Mouse (Mus musculus) common myeloid progenitor, adult 5-6 weeks (primary cell): ENCODE measurements at regions not wholly inside any gene's neighbourhood (a gene's known extent, or its start where the extent isn't known, plus 50 kb on each side); places are given as distances from the start of the nearest gene placed in this dataset.

ENCODE experiments used
- ATAC-seq: replicated peaks from 2 replicates; pipeline ENCODE4 v1.8.0; 2016; ENCODE audit warnings: low read depth, mild to moderate bottlenecking, moderate TSS enrichment, inconsistent platforms; ENCODE audit not compliant: poor library complexity, severe bottlenecking

- no peak for ATAC-seq
These were observed 296.6 kb upstream of the 1700056E22Rik start for GRCm38 (mm10) chr1:184330516-184331350.

DNA sequence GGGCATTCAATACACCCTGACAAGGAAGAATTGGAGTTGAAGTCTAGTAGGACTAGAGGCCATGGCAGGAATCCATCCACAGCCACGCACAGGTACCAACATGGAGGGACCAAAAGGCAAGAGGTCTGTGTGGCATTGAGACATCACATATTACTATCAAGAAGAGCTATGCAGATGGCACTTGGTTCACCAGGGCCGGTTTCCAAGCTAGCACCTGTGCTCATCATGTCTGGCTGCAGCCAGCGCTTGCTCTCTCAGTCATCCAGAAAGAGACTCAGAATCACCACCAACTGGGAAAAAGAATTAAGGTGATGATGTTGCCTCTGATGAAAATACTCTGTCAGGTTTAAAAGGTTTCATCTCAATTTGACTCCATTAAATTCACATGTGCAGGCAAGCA lies 292.1 kb upstream of the 1700056E22Rik start:
- ATAC-seq, result no peak

- ATAC-seq, result peak; percentile 73; the same call in 1 of the 2 replicates
These were observed 290.1 kb upstream of the 1700056E22Rik start for GRCm38 (mm10) chr1:184324234-184324633.

- 0 out of 2 replicates have a peak, but pooled peaks have one; percentile 25 for ATAC-seq
These were observed 286.5 kb upstream of the 1700056E22Rik start for GRCm38 (mm10) chr1:184320521-184321177.

- ATAC-seq, result peak; percentile 62
These were observed 276.2 kb upstream of the 1700056E22Rik start for GRCm38 (mm10) chr1:184310185-184310815.

- no peak for ATAC-seq
These were observed 270.7 kb upstream of the 1700056E22Rik start for GRCm38 (mm10) chr1:184304813-184305212.

GRCm38 (mm10) chr1:184304204-184304603 lies 270.1 kb upstream of the 1700056E22Rik start:
- no peak for ATAC-seq

DNA sequence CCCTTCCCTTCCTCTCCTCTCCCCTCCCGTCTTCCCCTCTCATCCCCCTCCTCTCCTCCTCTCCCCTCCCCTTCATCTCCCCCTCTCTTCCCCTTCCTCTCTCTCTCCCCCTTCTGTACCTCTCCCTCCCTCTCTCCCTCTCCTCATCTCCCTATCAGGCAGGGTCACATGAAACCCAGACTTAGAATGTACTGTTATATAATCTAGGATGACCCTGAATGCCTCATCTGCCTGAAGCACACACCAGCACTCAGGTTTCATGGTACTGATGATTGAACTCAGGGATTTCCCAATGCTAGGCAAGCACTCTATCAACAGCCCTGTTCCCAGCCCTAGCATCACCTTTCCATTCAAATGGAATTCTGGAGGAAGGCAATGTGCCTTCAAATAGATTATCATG lies 264.6 kb upstream of the 1700056E22Rik start:
- ATAC-seq, result no peak

DNA sequence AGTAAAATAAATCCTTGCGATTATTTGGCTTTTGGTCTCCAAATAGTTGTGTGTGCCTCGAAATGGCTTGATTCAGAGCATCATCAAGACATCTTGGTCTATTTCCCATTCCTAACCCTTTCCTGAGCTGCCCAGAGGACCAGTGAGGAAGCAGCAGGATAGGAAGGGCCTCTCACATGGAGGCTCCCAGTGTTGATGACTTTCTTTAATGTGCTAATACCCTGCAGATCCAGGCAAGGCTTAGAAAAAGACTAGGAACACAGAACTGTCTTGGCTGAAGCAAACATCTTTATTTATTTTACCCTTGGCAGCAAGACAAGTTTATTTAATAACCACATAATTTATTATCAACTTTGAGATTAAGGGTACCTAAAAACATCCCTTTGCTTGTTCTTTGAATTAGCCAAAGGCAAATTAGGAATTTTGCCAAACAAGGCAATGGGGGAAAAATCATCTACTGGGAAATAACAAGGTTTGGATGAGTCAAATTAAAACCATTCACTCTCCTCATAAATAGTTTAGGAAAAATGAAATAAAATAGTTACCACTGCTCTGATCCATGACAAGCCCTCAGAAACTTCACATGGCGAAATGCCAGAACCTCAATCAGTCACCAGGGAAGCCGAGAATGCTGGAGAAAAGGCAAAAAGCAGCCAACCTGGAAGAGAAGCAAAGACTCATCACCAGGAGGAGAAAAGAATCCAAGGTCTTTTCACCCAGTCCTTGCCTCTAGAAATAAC lies 263.1 kb upstream of the 1700056E22Rik start:
- ATAC-seq, result no peak

GRCm38 (mm10) chr1:184291129-184291528 lies 257.0 kb upstream of the 1700056E22Rik start:
- no peak for ATAC-seq

DNA sequence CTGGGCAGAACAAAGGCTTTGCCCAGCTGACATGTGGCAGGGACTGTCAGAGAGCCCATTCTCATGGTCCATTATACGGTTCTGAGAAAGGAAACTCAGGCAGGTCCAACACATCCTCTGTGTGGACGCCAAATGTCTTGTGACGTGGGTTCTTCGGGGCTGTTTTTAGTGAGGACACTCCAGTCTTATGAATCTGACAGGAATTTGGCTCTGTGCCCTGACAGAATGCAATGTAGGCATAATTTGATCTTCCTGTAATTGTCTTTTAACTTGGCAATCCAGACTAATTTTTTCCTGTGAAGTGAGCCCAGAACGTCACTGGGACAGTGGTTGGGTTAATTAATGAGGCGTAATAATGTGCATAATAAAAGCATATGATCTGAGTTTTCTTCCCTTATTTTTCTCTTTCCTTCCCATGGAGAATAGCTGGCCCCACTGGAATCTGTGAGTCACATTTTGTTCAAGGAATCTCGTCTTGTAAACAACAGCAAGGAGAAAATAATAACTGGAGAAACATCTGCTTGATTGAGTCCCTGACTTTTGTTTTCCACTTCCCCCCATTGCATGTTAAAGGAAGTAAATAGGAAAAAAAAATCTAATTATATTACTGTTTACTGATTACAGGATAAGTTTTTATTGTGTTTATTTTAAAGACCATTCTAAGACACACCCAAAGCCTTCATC lies 255.8 kb upstream of the 1700056E22Rik start:
- ATAC-seq, result no peak

DNA sequence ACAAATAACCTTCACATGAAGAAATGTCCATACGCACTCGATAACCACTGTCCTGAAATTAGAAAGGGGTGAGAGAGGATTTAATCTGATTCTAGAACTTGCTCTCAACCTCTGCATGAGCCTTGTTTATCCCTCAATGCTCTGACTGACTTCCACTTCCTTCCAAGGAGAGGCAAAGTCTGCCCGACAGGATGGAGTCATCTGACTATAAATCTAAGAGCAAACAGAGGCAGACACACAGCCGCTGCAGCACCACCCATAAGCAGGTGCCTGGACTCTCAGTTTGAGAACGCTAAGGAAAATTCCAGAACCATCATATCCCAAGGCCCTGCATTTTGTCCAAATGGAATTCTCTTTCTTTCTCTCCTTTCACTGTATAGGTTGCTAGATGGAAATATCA lies 247.7 kb upstream of the 1700056E22Rik start:
- no peak for ATAC-seq

DNA sequence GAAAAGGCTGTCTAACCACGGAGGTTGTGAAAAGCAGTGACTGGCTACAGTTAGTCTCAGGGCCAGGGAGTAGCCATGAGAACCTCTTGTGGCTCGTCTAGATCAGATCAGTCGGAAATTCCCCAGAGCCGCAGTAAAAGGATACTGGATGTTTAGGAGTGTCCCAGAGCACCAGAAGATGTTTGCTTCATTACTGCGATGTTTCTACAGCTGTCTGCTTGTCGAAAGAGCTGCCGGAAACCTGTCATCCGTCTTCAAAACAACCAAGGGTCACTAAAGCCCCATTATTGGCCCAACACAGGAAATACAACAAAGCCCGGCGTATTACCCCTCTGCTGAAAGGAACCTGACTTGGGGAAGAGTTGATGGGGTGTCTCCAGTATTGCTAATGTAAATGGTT lies 245.2 kb upstream of the 1700056E22Rik start:
- no peak for ATAC-seq

DNA sequence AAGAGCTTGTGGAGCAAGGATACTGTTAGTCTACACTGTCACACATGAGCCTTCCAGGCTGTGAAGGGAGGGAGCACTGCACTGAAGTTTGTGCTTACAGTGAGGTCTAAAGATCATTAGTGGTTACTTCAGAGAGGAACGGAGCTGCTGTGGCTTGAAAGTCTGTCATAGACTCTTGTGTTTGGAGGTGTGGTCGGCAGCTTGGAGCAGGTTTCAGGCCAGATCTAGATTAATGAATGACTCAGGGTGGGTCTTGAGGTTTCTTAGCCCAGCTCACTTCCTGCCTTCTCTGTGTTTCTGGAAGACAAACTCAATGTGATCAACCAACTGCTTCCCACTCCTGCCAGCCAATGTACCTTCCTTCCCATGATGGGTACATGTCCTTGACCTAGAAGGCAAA lies 242.9 kb upstream of the 1700056E22Rik start:
- peak; percentile 90 for ATAC-seq

DNA sequence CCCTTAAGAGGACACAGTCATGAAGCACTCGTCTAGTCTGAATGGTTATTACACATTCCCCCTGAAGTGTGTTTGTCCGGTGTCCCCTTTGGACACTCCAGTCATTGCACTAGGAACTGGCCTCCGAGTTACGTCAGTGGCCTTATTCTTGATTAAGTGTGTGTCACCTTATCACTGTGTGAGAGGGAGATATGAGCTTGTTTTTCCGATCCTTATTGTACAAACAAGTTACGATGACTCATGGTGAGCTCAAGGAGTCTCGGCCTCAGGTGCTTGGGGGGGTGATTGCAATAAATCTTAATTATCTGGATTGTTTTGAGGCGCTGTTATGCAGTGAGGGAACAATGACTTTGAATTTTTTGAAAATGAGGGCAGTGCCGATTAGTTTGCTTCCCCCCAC lies 241.8 kb upstream of the 1700056E22Rik start:
- no peak for ATAC-seq

- no peak for ATAC-seq
These were observed 241.3 kb upstream of the 1700056E22Rik start for GRCm38 (mm10) chr1:184275396-184275795.

GRCm38 (mm10) chr1:184274704-184275103 lies 240.6 kb upstream of the 1700056E22Rik start:
- ATAC-seq, result peak; percentile 34; the same call in 1 of the 2 replicates

GRCm38 (mm10) chr1:184273722-184274121 lies 239.6 kb upstream of the 1700056E22Rik start:
- ATAC-seq, result no peak

- no peak for ATAC-seq
These were observed 237.2 kb upstream of the 1700056E22Rik start for GRCm38 (mm10) chr1:184271254-184271653.

DNA sequence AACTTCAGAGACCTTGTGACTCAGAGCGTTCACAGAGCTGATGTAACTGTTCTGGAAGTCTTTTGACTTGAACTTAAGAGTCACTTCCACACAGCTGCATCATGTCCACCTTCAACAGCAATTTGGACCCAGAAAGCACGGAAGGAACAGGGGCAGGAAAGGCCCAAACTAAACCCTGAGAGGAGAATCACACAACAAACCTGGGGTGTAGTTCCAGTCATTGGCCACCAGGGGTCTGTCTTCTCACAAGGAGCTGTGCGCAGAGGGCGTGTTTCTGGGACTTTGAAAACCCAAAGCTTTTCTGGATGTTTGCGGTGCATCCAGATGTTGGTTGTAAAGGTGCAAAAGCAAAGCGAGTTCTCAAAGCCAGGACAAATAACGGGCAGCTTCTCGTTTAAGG lies 231.9 kb upstream of the 1700056E22Rik start:
- peak; percentile 87 for ATAC-seq
